Mouse (Mus musculus) stomach, embryonic 14.5 days (tissue): ENCODE results near the gene Tbcc. TPM values are rescaled to one million over a fixed set of nuclear protein-coding genes. Genes with fewer than 3 reads are reported as not detected.

Source experiments
- ATAC-seq: fragments of 200-750 bp; cut with Nextera tagmentation; 2 replicates; pipeline ENCODE4 v1.8.0; 2017; ENCODE audit warnings: low read depth, moderate TSS enrichment; ENCODE audit not compliant: insufficient number of reproducible peaks, insufficient read depth, low FRiP score
- H3K27ac ChIP-seq: fragments of 300-500 bp; sonication (generic); 2 replicates; pipeline ENCODE4 v1.5.1; 2014; ENCODE audit warnings: mild to moderate bottlenecking, low read length, moderate library complexity, mixed read lengths
- H3K27me3 ChIP-seq: fragments of 300-500 bp; sonication (generic); 2 replicates; pipeline ENCODE4 v1.6.1; 2014; ENCODE audit warnings: low read length, control low read depth, mixed read lengths; ENCODE audit not compliant: control insufficient read depth, insufficient read depth
- H3K36me3 ChIP-seq: fragments of 300-500 bp; sonication (generic); 2 replicates; pipeline ENCODE4 v1.6.1; 2014; ENCODE audit warnings: mild to moderate bottlenecking, control low read depth, low read length, moderate library complexity, mixed read lengths; ENCODE audit not compliant: control insufficient read depth, insufficient read depth
- H3K4me1 ChIP-seq: fragments of 300-500 bp; sonication (generic); 2 replicates; pipeline ENCODE4 v1.6.1; 2014; ENCODE audit warnings: low read length, control low read depth, mixed read lengths; ENCODE audit not compliant: control insufficient read depth, insufficient read depth
- H3K4me2 ChIP-seq: fragments of 300-500 bp; sonication (generic); replicated peaks from 2 replicates; pipeline ENCODE4 v1.6.1; 2014; ENCODE audit warnings: low read depth, low read length, control low read depth
- H3K4me3 ChIP-seq: fragments of 300-500 bp; sonication (generic); 2 replicates; pipeline ENCODE4 v1.5.1; 2014; ENCODE audit warnings: low read depth, low read length, control low read depth
- H3K9ac ChIP-seq: fragments of 300-500 bp; sonication (generic); replicated peaks from 2 replicates; pipeline ENCODE4 v1.6.1; 2014; ENCODE audit warnings: low read depth, mild to moderate bottlenecking, control low read depth, low read length, moderate library complexity, mixed read lengths
- H3K9me3 ChIP-seq: fragments of 300-500 bp; sonication (generic); 2 replicates; pipeline ENCODE4 v1.6.1; 2016; ENCODE audit warnings: low read depth, low read length, control low read depth; ENCODE audit not compliant: control insufficient read depth
- WGBS: fragments of 180-500 bp; shearing (Covaris S2); extraction: QIAGEN DNeasy Blood & Tissue Kit; methylation state at CpG from one replicate; pipeline ENCODE4 v1.1.7; 2014; 5-methylcytosine and 5-hydroxymethylcytosine counted together
- polyA plus RNA-seq: library from polyadenylated mRNA; unstranded; fragments of >200 nt; fragmentation: Nextera tagmentation; extraction: Ambion mirVana; gene quantifications from 2 replicates; pipeline ENCODE4 v1.2.1, GENCODE M21; 2014

Gene Tbcc
- polyA plus RNA-seq, 1 experiment from 2014 or later: 54.3 TPM

DNA sequence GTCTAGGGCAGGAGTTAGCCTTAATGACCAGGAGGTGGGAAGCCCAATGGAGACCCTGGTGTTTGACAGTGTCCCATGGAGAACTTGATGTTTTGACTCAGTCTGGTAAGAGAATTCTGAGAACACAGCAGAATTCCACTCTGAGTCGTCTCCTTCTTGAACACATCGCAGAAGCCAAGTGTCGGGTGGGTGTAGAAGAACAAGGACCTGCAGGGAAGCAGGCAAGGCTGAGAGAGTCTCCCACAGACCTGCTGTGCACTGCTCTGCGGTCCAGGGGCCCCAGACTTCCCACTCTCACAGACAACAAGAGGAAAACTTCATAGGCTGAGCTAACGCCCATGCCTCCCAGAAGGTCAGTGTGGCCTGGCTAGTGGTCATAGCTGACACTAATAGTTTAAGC, 37.3 kb downstream of the Tbcc start:
- no peak overlapping the region for H3K9ac ChIP-seq
- no peaks in the 10 kb centered on the region for H3K4me1 ChIP-seq
- WGBS: 94% methylated on average over 5 of the region's 5 CpGs
- no peak overlapping the region for H3K27ac ChIP-seq
- no peaks in the 10 kb centered on the region for H3K27me3 ChIP-seq
- ATAC-seq: no peak
- no peak overlapping the region for H3K4me3 ChIP-seq
- peaks cover 37% of the 10 kb centered on the region for H3K36me3 ChIP-seq
- H3K4me2 ChIP-seq: no peak overlapping the region
- H3K9me3 ChIP-seq: no peaks in the 10 kb centered on the region

DNA sequence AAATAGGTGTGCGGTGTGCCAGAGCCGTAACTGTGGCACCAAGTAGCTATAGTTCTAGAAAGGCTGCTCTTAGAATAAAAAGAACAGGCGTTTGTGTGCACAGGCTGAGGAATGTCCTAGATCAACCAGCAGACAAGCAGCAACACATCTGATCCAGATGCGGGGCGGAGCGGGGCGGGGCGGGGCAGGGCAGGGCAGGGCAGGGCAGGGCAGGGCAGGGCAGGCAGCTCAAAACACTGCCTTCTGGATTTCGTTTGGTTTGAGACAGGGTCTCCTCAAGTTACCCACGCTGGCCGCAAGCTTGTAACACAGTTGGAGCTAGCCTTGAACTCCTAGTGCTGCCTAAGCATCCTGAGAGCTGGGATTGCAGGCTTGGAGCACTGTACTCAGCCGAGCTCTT, 38.8 kb downstream of the Tbcc start:
- Histone ChIP-seq H3K4me1 (no peaks in the 10 kb centered on the region), H3K9me3 (no peaks in the 10 kb centered on the region), H3K4me2 (no peak overlapping the region), H3K36me3 (peaks cover 52% of the 10 kb centered on the region), H3K27me3 (no peaks in the 10 kb centered on the region), H3K9ac (no peak overlapping the region), H3K27ac (no peak overlapping the region), H3K4me3 (no peak overlapping the region)
- WGBS: 75% methylated on average over 12 of the region's 12 CpGs
- ATAC-seq: no peak

DNA sequence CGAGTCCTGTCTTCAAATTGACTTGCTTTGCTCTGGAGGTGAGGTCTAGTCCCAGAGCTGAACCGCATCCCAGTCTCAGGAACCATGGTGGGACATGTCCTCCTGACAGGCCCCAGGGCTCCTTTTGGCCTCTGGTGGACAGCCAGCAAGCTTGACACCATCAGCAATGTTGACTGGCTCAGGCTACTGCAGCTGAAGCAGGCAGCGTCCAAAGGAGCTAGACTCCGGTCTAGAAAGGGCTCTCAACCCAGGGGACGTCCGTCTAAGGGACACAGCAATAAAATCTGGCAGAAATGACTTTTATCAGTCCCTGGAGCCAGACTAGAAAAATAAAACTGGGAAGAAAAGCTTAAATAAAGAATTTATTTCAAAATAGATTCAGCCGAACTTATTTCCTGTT, 39.4 kb downstream of the Tbcc start:
- 92% methylated on average over 7 of the region's 7 CpGs for WGBS
- H3K36me3 ChIP-seq: peaks cover 58% of the 10 kb centered on the region

DNA sequence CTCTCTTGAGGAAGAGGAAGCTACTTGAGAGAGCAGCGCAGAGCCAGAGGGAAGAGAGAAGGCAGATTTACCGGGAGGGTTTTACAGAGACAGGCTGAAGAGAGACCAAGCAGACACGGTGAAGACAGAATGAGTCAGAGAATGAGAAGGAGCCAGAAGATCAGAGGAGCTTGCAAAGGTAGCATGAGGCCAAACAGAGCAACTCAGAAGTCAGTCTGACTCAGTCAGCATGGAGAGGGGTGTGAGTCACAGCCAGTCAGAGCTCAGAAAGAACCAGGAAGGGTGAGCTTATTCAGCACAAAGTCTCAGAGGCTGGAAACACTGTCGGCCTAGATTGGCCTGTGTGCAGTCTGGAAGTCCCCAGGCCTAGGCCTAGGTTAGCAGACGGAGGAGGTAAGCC, 42.5 kb downstream of the Tbcc start:
- no peak overlapping the region for H3K4me2 ChIP-seq
- H3K27me3 ChIP-seq: no peaks in the 10 kb centered on the region
- WGBS: 92% methylated on average over 5 of the region's 5 CpGs
- H3K9me3 ChIP-seq: no peaks in the 10 kb centered on the region
- H3K36me3 ChIP-seq: peaks cover 77% of the 10 kb centered on the region
- ATAC-seq: no peak
- no peak overlapping the region for H3K4me3 ChIP-seq
- H3K27ac ChIP-seq: no peak overlapping the region
- no peaks in the 10 kb centered on the region for H3K4me1 ChIP-seq
- H3K9ac ChIP-seq: no peak overlapping the region

More for the DNA sequence above, 39.4 kb downstream of the Tbcc start:
- no peak overlapping the region for H3K27ac ChIP-seq
- no peak for ATAC-seq
- H3K9ac ChIP-seq: no peak overlapping the region
- H3K9me3 ChIP-seq: no peaks in the 10 kb centered on the region
- no peak overlapping the region for H3K4me3 ChIP-seq
- no peaks in the 10 kb centered on the region for H3K27me3 ChIP-seq
- no peaks in the 10 kb centered on the region for H3K4me1 ChIP-seq
- no peak overlapping the region for H3K4me2 ChIP-seq

DNA sequence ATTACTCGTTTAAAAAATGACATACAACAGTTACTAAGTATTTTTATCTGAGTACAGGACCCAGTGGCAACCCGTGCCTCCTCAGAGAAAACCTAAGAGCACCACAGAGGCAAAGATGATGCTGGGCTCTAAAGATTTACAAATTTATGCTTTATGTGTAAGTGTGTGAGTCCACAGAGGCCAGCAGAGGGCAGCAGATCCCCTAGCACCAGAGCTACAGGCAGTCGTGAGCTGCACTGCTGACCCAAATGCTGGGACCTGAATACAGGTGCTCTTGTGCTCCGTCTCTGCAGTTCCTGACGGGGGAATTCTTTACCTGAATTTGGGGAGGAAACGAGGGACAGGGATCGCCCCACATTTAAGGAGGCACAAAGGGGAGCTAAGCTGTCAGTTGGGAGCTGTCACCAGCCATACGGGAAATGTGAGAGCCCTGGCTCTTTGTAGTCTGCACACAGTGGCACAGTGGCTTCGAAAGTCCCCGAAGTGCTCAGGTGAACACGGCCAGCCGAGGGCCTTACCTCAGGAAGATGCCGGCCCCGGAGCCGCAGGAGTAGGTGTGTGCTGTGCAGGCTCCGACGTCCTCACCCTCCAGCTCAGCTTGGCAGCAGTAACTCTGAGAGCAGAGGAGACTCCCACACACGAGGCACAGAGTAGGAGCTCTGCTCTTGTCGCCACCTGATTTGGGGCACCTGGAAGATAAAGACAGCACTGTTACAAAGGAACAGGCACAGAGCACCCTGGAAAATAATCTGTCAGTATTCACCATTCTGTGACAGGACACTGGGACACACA, 43.3 kb downstream of the Tbcc start:
- Histone ChIP-seq H3K27me3 (no peaks in the 10 kb centered on the region), H3K4me3 (no peak overlapping the region), H3K4me2 (no peak overlapping the region), H3K9ac (no peak overlapping the region), H3K36me3 (peaks cover 76% of the 10 kb centered on the region), H3K9me3 (no peaks in the 10 kb centered on the region), H3K27ac (no peak overlapping the region), H3K4me1 (no peaks in the 10 kb centered on the region)
- 82% methylated on average over 19 of the region's 19 CpGs for WGBS
- no peak for ATAC-seq

DNA sequence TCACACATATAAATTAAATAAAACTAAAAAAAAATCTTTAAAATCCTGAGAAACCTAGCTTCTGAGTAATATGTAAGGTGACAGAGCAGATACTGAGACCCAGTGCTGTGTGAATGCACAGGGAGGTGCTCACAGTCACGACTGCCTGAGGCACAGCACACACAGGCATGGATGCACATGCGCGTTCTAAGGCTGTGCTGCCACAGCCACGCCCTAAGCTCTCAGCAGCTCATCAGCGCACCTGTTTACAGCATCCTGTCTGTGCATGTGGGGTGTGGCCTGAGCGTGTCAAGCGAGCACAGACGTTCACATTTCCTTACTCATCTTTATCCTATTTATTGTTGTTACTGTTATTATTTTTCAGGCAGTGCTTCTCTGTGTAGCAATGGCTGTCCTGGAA, 50.0 kb downstream of the Tbcc start:
- H3K4me3 ChIP-seq: no peak overlapping the region
- peaks cover 82% of the 10 kb centered on the region for H3K36me3 ChIP-seq
- 91% methylated on average over 8 of the region's 8 CpGs for WGBS
- H3K9me3 ChIP-seq: no peaks in the 10 kb centered on the region
- no peaks in the 10 kb centered on the region for H3K4me1 ChIP-seq
- H3K9ac ChIP-seq: no peak overlapping the region
- no peak overlapping the region for H3K27ac ChIP-seq
- H3K27me3 ChIP-seq: no peaks in the 10 kb centered on the region
- H3K4me2 ChIP-seq: no peak overlapping the region
- no peak for ATAC-seq

Other genes starting within 250 kb of the Tbcc start
- gene Klc4, start 244.7 kb upstream of the Tbcc start, polyA plus RNA-seq: 31.0 and 32.3 TPM in 2 replicates
- 99.2 and 104 TPM in 2 replicates for gene Mrpl2, start 244.5 kb upstream of the Tbcc start, polyA plus RNA-seq
- 45.9 and 47.2 TPM in 2 replicates for gene Cul7, start 240.3 kb upstream of the Tbcc start, polyA plus RNA-seq
- 52.3 and 53.5 TPM in 2 replicates for gene Rrp36, start 216.3 kb upstream of the Tbcc start, polyA plus RNA-seq
- 152 and 162 TPM in 2 replicates for gene Mea1, start 211.9 kb upstream of the Tbcc start, polyA plus RNA-seq
- 101 and 105 TPM in 2 replicates for gene Klhdc3, start 209.8 kb upstream of the Tbcc start, polyA plus RNA-seq
- 77.5 and 82.8 TPM in 2 replicates for gene Ppp2r5d, start 185.6 kb upstream of the Tbcc start, polyA plus RNA-seq
- gene Pex6, start 179.2 kb upstream of the Tbcc start, polyA plus RNA-seq: 18.6 and 18.8 TPM in 2 replicates
- 0.33 and 0.67 TPM in 2 replicates for gene Gnmt, start 161.5 kb upstream of the Tbcc start, polyA plus RNA-seq
- 68.3 and 68.4 TPM in 2 replicates for gene Cnpy3, start 138.5 kb upstream of the Tbcc start, polyA plus RNA-seq
- gene Ptcra, start 127.0 kb upstream of the Tbcc start, polyA plus RNA-seq: 0.59 and 0.77 TPM in 2 replicates
- 79.1 and 84.9 TPM in 2 replicates for gene 2310039H08Rik, start 118.0 kb upstream of the Tbcc start, polyA plus RNA-seq
- 139 and 149 TPM in 2 replicates for gene Rpl7l1, start 108.0 kb upstream of the Tbcc start, polyA plus RNA-seq
- gene Bicral, start 32.2 kb upstream of the Tbcc start, polyA plus RNA-seq: 6.0 and 6.6 TPM in 2 replicates
- not detected in 2 replicates for gene Prph2, start 19.8 kb downstream of the Tbcc start, polyA plus RNA-seq
- gene Ubr2, start 119.9 kb downstream of the Tbcc start, polyA plus RNA-seq: 23.3 and 24.5 TPM in 2 replicates